ENCODE assay signal across 12 mouse cellular contexts in genomic region chr5:34213659-34214058, GRCm38 (mm10). TPM values are rescaled to one million over a fixed set of nuclear protein-coding genes. Genes with fewer than 3 reads are reported as not detected.
"Had no signal": no experiment of that assay in that cellular context is flagged by ENCODE, and none has a peak within 500 bp of the region (broad histone marks: within the 10 kb centered on the region; RNA-seq: fewer than 3 reads in every experiment).

No protein-coding gene starts in this region.

- H3K4me2 ChIP-seq: limb, embryonic 12.5 days; liver, embryonic 13.5 days; midbrain, embryonic 13.5 days had no signal

- H3K27me3 ChIP-seq: limb, embryonic 12.5 days; liver, embryonic 13.5 days; midbrain, embryonic 13.5 days had no signal

- H3K4me3 ChIP-seq: left cerebral cortex, adult 2 months; limb, embryonic 12.5 days; liver, embryonic 13.5 days; midbrain, embryonic 13.5 days had no signal

- H3K36me3 ChIP-seq: limb, embryonic 12.5 days; liver, embryonic 13.5 days; midbrain, embryonic 13.5 days had no signal

- H3K4me1 ChIP-seq: limb, embryonic 12.5 days; liver, embryonic 13.5 days; midbrain, embryonic 13.5 days had no signal

- H3K9me3 ChIP-seq: limb, embryonic 12.5 days; liver, embryonic 13.5 days; midbrain, embryonic 13.5 days had no signal

- DNase-seq: kidney, postnatal 14 days; liver; liver, embryonic 13.5 days; liver, postnatal 0 days; lung, postnatal 36 days; right cerebral cortex, adult 18-20 months; right cerebral cortex, postnatal 25 days had no signal

- ATAC-seq: intestine, postnatal 0 days; liver, postnatal 0 days; midbrain, embryonic 13.5 days had no signal

- H3K27ac ChIP-seq: left cerebral cortex, adult 2 months; limb, embryonic 12.5 days; liver, embryonic 13.5 days; midbrain, embryonic 13.5 days had no signal

- H3K9ac ChIP-seq: limb, embryonic 12.5 days; liver, embryonic 13.5 days; liver, postnatal 0 days; midbrain, embryonic 13.5 days had no signal

RNA-seq across cellular contexts. Expression of gene Poln, which starts 44.4 kb away (rescaled TPM):
- polyA plus RNA-seq: intestine, postnatal 0 days; small intestine, adult 2 months had no signal
